Mouse (Mus musculus) right cerebral cortex, postnatal 36 days (tissue): ENCODE measurements around the gene Vps52.

ENCODE experiments used
- DNase-seq, 2 experiments: peaks; one replicate each; pipeline ENCODE4 v3.0.0; 2022; ENCODE audit warnings: low spot score in 2 of 2, mixed read lengths in 1 of 2

The Vps52 gene

DNA sequence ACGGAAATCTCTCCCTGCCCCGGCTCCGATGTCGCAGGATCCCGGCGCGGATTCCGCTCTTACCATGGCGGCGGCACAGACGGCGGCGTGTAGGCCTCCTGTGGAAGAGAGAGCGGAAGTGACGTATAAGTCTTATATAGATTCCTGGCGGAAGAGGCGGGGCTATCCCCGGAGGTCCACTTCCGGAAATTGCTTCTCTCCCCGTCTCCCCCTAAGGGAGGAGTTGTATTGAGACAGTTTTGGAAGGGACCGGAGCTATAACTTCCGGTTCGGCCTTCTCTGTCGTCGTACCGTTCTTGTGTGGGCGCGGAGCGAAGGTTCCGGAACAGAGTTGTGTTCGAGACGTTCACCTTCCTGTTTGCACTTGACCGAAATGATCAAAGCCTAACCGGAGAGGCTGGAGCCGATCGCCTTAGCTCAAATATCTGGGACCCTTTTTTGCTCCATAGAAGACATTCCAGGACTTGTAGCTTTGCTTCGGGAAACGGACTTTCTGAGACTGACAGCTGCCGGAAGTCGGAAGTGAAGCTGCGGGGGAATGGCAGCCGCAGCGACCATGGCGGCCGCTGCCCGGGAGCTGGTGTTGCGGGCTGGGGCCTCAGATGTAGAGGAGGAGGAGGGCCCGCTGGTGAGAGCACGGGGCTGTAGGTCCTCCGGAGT, at the start of gene Vps52, which contains the start of gene Rps18:
Gene Vps52 (plus strand): TSS at position 258 of the 660 bp plus-strand sequence.
Gene Rps18 (minus strand): TSS at position 447 of the 660 bp plus-strand sequence.
- peak; percentile 91 to 96 for DNase-seq

DNA sequence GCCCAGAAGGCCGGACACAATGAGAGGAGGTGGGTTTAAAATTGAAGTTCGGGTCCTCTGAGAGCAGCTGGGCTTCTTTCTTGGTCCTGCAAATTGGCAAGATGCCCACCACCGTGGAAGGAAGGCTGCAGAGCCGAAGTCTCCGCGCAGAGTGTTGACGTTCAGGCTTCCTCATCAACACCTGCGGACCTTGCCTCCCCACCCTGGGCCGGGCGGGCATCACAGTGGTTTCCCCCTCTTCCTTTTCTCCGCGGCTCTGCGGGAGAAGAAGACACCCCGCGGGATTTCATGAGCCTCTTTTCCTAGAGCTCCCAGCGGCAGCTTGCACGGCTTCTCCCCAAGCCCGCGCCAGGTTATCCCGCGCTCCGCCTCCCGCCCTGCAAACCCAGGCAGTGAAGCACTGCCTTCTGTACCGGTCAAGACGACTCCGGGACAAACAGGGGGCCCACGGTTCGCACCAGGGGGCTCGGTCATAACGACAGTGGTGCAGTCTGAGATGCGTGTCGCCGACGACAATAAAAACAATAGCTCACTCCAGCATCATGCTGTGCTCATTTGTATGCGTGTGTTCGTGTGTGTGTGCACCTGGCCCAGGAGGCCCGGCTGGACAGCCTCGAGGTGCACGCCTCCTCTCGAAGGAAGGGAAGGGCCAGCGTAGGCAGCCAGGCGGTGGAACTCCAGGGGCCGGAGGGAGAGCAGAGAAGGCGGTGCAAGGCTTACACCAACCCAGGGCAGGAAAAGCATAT, 47.1 kb upstream of the Vps52 start:
- no peak for DNase-seq

- peak; percentile 98 to 99 for DNase-seq
These were observed 46.3 kb upstream of the Vps52 start, which contains the start of gene Daxx for GRCm38 (mm10) chr17:33909077-33909868. Daxx (plus strand) TSS chr17:33909414.

GRCm38 (mm10) chr17:33909869-33910250, 45.8 kb upstream of the Vps52 start:
- DNase-seq = no peak

DNA sequence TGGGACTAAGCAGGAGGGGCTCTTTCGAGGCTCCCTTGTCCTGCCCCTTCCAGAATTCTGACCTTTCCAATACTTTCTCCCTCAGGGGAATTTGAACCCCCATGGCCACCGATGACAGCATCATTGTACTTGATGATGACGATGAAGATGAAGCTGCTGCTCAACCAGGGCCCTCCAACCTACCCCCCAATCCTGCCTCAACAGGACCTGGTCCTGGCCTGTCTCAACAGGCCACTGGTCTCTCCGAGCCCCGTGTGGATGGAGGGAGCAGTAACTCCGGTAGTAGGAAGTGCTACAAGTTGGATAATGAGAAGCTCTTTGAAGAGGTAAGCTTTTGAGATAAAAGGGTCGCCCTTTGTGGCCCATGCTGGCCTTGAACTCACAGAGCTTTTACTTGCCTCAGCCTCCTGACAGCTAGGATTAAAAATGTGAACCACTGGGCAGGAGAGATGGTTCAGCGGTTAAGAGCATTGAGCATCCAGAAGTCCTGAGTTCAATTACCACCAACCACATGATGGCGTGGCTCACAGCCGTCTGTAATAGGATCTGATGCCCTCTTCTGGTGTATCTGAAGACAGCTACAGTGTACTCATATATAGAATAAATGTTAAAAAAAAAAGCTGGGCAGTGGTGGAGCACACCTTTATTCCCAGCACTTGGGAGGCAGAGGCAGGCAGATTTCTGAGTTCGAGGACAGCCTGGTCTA, 45.1 kb upstream of the Vps52 start:
- no peak for DNase-seq

DNA sequence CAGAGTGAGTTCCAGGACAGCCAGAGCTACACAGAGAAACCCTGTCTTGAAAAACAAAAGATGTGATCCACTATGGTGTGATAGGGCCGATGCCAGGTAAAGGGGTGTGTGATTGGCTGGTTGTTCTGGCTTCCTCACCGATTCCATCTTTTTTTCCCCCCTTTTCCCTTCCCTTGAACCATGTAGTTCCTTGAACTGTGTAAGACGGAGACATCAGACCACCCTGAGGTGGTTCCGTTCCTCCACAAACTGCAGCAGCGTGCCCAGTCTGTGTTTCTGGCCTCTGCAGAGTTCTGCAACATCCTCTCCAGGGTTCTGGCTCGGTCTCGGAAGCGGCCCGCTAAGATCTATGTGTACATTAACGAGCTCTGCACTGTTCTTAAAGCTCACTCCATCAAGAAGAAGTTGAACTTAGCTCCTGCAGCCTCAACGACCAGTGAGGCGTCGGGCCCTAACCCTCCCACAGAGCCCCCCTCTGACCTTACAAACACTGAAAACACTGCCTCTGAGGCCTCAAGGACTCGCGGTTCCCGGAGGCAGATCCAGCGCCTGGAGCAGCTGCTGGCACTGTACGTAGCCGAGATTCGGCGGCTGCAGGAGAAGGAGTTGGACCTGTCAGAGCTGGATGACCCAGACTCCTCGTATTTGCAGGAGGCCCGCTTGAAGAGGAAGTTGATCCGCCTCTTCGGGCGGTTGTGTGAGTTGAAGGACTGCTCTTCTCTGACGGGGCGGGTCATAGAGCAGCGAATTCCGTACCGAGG, 44.4 kb upstream of the Vps52 start:
- DNase-seq = no peak

DNA sequence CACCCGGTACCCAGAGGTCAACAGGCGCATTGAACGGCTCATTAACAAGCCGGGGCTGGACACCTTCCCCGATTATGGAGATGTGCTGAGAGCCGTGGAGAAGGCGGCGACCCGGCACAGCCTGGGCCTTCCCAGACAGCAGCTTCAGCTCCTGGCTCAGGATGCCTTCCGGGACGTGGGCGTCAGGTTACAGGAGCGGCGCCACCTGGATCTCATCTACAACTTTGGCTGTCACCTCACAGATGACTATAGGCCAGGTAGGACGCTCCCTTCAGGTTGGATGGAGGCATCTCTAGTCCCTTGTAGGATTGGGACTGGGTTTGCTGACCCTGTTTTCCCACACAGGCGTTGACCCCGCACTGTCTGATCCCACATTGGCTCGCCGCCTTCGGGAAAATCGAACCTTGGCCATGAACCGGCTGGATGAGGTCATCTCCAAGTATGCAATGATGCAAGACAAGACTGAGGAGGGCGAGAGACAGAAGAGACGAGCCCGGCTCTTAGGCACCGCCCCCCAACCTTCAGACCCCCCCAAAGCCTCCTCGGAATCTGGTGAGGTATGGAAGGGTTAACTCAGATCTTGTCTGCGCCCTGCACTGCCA, 43.7 kb upstream of the Vps52 start:
- DNase-seq = no peak

DNA sequence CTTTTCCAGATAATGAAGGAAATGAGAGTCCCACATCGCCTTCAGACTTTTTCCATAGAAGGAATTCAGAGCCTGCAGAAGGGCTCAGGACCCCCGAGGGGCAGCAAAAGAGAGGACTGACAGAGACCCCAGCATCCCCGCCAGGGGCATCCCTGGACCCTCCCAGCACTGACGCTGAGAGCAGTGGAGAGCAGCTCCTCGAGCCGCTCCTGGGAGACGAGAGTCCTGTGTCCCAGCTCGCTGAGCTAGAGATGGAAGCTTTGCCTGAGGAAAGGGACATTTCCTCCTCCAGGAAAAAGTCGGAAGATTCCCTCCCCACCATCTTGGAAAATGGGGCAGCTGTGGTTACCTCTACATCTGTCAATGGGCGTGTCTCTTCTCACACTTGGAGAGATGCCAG, 42.3 kb upstream of the Vps52 start:
- no peak for DNase-seq

- no peak for DNase-seq
These were observed 41.7 kb upstream of the Vps52 start for GRCm38 (mm10) chr17:33913905-33914304.

DNA sequence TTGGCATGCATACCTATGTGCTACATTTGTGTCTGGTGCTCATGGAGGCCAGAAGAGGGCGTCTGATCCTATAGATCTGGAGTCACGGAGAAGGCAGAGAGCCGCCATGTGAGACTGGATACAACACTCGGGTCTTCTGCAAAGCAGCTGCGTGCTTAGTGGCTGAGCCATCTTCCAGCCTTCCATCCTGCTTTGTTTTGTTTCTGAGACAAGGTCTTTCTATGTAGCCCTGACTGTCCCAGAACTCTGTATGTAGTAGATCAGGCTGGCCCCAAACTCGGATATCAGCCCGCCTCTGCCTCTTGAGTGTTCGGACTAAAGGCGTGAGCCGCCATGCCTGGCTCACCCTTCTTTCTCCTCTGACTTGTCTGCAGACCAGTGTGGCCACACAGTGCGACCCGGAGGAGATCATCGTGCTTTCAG, 40.6 kb upstream of the Vps52 start:
- no peak for DNase-seq

DNA sequence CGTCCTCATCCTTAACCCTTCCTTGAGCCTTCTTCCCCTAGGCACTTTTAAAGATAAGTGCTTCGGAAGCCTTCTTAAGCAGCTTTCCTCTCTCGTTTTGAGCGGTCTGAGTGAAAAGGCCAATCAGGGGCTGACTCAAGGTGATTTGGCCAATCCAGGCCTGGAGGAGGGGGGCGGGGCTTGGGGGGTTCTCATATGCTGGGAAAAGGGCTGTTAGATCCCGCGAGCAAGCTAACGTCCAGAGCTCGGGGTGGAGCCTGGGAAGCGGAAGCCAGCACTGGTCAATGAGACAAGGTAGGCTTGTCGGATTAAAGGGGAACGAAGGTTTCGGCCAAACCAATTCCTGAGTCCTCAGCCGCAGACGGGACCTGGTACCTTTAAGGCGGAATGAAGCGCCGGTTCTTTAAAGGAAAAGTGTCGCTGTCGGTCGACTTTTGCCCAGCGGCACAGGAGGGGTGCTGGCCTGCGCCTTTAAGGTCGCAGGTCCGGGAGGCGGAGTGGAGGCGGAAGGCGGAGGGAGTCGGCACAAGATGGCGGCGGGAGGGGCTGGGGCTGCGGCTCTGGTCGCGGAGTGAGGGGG, 39.9 kb upstream of the Vps52 start, which contains the start of the genes Tapbp and Zbtb22:
Gene Tapbp (plus strand): TSS at position 229 of the 580 bp plus-strand sequence.
Gene Zbtb22 (plus strand): TSS at position 234 of the 580 bp plus-strand sequence.
- DNase-seq = peak; percentile 94 to 97

DNA sequence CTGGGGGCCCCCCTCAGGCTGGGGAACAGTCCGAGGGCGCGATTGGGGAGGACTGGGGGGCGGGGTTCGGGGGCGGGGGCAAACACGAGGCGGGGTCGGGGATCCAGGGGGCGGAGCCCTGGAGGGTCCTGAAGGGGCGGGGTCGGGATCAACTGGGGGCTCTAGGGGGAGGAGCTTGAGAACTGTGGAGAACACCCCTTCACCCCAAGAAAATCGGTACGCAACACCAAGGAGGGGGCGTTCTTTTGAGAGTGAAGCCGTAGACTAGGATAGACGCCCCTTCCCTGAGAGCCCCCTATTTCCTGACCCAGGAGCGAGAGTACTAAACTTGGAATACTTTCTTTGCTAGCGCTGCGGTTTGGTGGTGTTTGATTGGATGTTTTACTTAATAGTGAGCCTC, 39.3 kb upstream of the Vps52 start:
- DNase-seq = no peak

DNA sequence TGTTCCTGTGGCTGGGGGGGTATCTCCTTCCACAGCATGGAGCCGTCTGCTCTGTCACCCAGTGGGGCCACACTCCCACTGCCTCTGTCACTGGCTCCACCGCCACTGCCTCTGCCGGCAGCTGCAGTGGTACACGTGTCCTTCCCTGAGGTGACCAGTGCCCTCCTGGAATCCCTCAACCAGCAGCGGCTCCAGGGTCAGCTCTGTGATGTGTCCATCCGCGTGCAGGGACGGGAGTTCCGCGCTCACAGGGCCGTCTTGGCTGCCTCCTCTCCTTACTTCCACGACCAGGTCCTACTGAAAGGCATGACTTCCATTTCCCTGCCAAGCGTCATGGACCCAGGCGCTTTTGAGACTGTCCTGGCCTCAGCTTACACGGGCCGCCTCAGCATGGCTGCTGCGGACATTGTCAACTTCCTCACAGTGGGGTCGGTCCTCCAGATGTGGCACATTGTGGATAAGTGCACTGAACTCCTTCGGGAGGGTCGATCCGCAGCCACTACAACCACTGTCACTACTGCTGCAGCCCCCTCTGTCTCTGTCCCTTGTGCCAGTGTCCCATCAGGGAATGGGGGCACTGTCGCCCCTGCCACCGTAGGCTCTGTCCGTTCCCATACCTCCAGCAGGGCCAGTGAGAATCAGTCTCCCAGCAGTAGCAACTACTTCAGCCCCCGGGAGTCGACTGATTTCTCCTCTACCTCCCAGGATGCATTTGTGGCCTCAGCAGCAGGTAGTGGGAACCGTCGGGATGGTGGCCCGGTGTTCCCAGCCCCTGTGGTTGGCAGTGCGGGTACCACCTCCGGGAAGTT, 38.6 kb upstream of the Vps52 start:
- DNase-seq = no peak

DNA sequence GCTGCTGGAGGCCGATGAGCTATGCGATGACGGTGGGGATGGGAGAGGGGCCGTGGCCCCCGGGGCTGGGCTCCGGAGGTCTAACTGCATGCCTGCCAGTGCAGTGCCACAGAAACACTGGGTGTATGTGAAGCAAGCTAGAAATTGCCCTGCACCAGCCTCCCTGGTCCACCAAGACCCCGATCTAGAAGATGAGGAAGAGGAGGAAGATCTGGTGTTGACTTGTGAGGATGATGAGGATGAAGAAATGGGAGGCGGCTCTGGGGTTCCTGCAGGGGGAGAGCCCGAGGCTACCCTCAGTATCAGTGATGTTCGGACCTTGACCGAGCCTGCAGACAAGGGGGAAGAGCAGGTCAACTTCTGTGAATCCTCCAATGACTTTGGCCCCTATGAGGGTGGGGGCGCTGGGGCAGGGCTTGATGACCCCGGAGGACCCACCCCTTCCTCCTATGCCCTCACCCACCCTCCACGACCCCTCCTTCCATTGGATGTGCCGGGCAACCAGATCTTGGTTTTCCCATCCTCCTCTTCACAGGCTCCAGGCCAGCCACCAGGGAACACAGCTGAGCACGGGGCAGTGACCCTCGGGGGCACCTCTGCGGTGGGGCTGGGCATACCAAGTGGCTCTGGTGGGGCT, 37.8 kb upstream of the Vps52 start:
- no peak for DNase-seq

GRCm38 (mm10) chr17:33918293-33919203, 37.1 kb upstream of the Vps52 start:
- no peak for DNase-seq

DNA sequence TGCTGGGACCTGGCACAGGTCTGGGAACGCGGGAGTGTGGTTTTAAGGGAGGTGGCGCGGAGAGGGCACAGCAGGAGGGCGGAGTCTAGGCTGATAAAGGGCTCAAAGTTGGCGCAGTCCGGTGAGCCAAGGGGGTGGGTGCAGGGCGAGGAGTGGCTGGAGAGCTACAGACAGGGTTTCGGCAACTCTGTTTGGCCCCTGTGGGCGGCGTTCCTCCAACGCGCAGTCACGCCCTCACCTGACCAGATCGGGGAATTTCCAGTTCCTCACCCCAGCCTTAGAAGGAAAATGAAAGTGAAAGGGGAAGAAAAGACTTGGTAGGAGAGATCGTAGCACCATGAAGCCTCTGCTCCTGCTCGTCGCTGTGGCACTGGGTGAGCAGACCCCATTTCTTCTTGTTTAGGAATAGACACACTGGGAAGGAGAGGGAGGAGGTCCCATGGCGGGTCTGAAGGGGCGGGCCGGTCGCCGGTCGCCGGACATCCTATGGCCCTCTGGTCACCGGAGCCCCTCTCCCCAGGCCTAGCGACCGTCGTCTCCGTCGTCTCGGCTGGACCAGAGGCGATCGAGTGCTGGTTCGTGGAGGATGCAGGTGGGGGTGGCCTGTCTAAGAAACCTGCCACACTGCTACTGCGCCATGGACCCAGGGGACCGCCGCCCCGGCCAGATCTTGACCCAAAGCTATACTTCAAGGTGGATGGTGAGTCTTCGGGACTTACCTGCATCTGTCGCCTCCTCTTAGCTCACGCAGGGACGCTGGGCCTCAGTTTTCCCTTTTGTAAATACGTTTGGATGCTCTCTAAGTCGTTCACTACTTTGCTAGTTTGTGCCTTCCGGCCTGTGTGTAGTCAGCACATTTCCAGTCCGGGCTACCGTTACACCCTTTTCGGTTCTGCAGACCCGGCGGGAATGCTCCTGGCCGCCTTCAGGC, 36.0 kb upstream of the Vps52 start:
- DNase-seq = no peak
